In the genomic region with DNA sequence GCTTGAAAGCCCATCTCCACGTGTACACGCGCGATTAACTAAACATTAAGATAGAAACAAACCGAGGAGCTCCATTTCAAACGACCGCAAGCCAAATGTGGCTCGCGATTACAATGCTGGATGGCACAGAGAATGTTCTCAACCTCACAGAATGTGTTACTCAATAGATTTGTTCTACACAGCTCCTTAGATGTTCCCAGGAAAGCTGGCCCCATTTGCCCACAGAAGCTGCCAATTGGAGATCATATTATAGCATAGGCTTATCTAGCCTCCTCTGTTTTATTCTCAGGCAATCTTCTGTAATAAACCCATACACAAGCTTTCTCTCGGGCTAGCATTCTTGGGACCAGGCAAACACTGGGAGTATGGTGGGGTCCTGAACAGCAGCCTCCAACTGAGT, we compare ENCODE assay signal across 22 mouse cellular contexts.
"Had no signal": no experiment of that assay in that cellular context is flagged by ENCODE, and none has a peak within 500 bp of the region (broad histone marks: within the 10 kb centered on the region; RNA-seq: fewer than 3 reads in every experiment).

No protein-coding gene starts in this region.

- H3K9me3 ChIP-seq: intestine, embryonic 15.5 days; kidney, embryonic 15.5 days; limb, embryonic 12.5 days; limb, embryonic 15.5 days; liver, embryonic 12.5 days; liver, embryonic 15.5 days had no signal

- DNase-seq: kidney, adult 11 months; kidney, adult 8-10 months; kidney, postnatal 10 days; kidney, postnatal 36 days; lung, adult 2 months; lung, postnatal 14 days; lung, postnatal 4 days; midbrain, embryonic 14.5 days; right cerebral cortex, adult 18-20 months; right cerebral cortex, postnatal 14 days; right cerebral cortex, postnatal 4 days; thymus, adult 2 months; thymus, postnatal 14 days; thymus, postnatal 4 days had no signal

- ATAC-seq: intestine, embryonic 15.5 days; liver, embryonic 12.5 days had no signal

- H3K9ac ChIP-seq: intestine, embryonic 15.5 days; kidney, embryonic 15.5 days; limb, embryonic 12.5 days; limb, embryonic 15.5 days; liver, embryonic 12.5 days; liver, embryonic 15.5 days had no signal

- H3K4me1 ChIP-seq: intestine, embryonic 15.5 days; kidney, embryonic 15.5 days; limb, embryonic 12.5 days; limb, embryonic 15.5 days; liver, embryonic 12.5 days; liver, embryonic 15.5 days had no signal

- H3K4me2 ChIP-seq: intestine, embryonic 15.5 days; kidney, embryonic 15.5 days; limb, embryonic 12.5 days; limb, embryonic 15.5 days; liver, embryonic 12.5 days; liver, embryonic 15.5 days; midbrain, embryonic 11.5 days had no signal

- H3K27ac ChIP-seq: intestine, embryonic 15.5 days; kidney, embryonic 15.5 days; limb, embryonic 12.5 days; limb, embryonic 15.5 days; liver, embryonic 12.5 days; liver, embryonic 15.5 days; stomach, postnatal 0 days had no signal

- H3K27me3 ChIP-seq: intestine, embryonic 15.5 days; kidney, embryonic 15.5 days; limb, embryonic 12.5 days; limb, embryonic 15.5 days; liver, embryonic 12.5 days; liver, embryonic 15.5 days had no signal

- H3K36me3 ChIP-seq: intestine, embryonic 15.5 days; kidney, embryonic 15.5 days; limb, embryonic 12.5 days; limb, embryonic 15.5 days; liver, embryonic 12.5 days; liver, embryonic 15.5 days had no signal

- H3K4me3 ChIP-seq: intestine, embryonic 15.5 days; kidney, embryonic 15.5 days; limb, embryonic 12.5 days; limb, embryonic 15.5 days; liver, embryonic 12.5 days; liver, embryonic 15.5 days had no signal
